Mouse (Mus musculus): Measurements from ENCODE around the gene Commd2. TPM values are rescaled to one million over a fixed set of nuclear protein-coding genes. Genes with fewer than 3 reads are reported as not detected.

Gene Commd2
- polyA plus RNA-seq, 1 experiment from 2014 or later, result 67.2 TPM

- TF ChIP-seq CTCF (IDR thresholded peaks at IDR 0.05), result peak; percentile 91
- DNase-seq (ENCODE audit: low read depth, low spot score) (peak; percentile 43), ATAC-seq (peak; percentile 57)
- in situ Hi-C loops (cut with MboI; ENCODE audit: low pct_unique_long_range_greater_than_20kb), result loop anchor here (5.0 to 25.0 kb wide), 4 partner anchors 163 to 588 kb away; no protein-coding TSS in a partner anchor
- POLR2A ChIA-PET, result interaction anchor here (0.7 to 2.5 kb wide), 3 partner anchors 46 to 156 kb away, joined by 3 to 8 read pairs (median 3); partner anchors contain the start of gene Wwtr1
- no peaks in the 10 kb centered on the region for H3K27me3 ChIP-seq
- CTCF ChIA-PET, result interaction anchor here (0.7 to 4.6 kb wide), 20 partner anchors 11 to 347 kb away, joined by 3 to 45 read pairs (median 4); partner anchors contain the start of genes Commd2 and Wwtr1
These were observed 26.1 kb downstream of the Commd2 start for GRCm38 (mm10) chr3:57625275-57625997.

GRCm38 (mm10) chr3:57619718-57620117 lies 31.8 kb downstream of the Commd2 start:
- DNase-seq (ENCODE audit: low read depth, low spot score) (no peak), ATAC-seq (no peak)
- peak; percentile 77 for TF ChIP-seq CTCF (IDR thresholded peaks at IDR 0.05)
- in situ Hi-C loops (cut with MboI; ENCODE audit: low pct_unique_long_range_greater_than_20kb), result loop anchor here (10.0 kb wide), 1 partner anchor 325 kb away; no protein-coding TSS in a partner anchor
- POLR2A ChIA-PET, result interaction anchor here (1.3 kb wide), 1 partner anchor 149 kb away, joined by 4 read pairs; no protein-coding TSS in a partner anchor
- CTCF ChIA-PET, result interaction anchor here (0.6 to 4.2 kb wide), 5 partner anchors 16 to 150 kb away, joined by 3 to 32 read pairs (median 3); no protein-coding TSS in a partner anchor
- no peaks in the 10 kb centered on the region for H3K27me3 ChIP-seq

GRCm38 (mm10) chr3:57615652-57616051 lies 35.9 kb downstream of the Commd2 start:
- ATAC-seq (no peak), DNase-seq (ENCODE audit: low read depth, low spot score) (no peak)
- in situ Hi-C loops (cut with MboI; ENCODE audit: low pct_unique_long_range_greater_than_20kb), result no loop called here
- CTCF ChIA-PET, result interaction anchor here (0.7 to 3.7 kb wide), 3 partner anchors 52 to 157 kb away, joined by 3 to 17 read pairs (median 4); no protein-coding TSS in a partner anchor
- POLR2A ChIA-PET, result no interaction called here
- H3K27me3 ChIP-seq, result no peaks in the 10 kb centered on the region
- peak; percentile 62 for TF ChIP-seq CTCF (IDR thresholded peaks at IDR 0.05)

GRCm38 (mm10) chr3:57612430-57612997 lies 39.0 kb downstream of the Commd2 start:
- DNase-seq (ENCODE audit: low read depth, low spot score), result no peak
- TF ChIP-seq CTCF (IDR thresholded peaks at IDR 0.05), result no peak
- ChIA-PET CTCF (interaction anchor here (0.9 to 2.2 kb wide), 5 partner anchors 9 to 149 kb away, joined by 3 to 8 read pairs (median 4); no protein-coding TSS in a partner anchor), POLR2A (no interaction called here)
- no peak for ATAC-seq
- in situ Hi-C loops (cut with MboI; ENCODE audit: low pct_unique_long_range_greater_than_20kb), result no loop called here
- no peaks in the 10 kb centered on the region for H3K27me3 ChIP-seq

GRCm38 (mm10) chr3:57611776-57612175 lies 39.7 kb downstream of the Commd2 start:
- TF ChIP-seq CTCF (IDR thresholded peaks at IDR 0.05), result no peak
- in situ Hi-C loops (cut with MboI; ENCODE audit: low pct_unique_long_range_greater_than_20kb), result no loop called here
- POLR2A ChIA-PET, result interaction anchor here (0.5 kb wide), 1 partner anchor 529 kb away, joined by 3 read pairs; no protein-coding TSS in a partner anchor
- DNase-seq (ENCODE audit: low read depth, low spot score) (no peak), ATAC-seq (no peak)
- CTCF ChIA-PET, result interaction anchor here (0.9 to 2.2 kb wide), 4 partner anchors 9 to 148 kb away, joined by 3 to 5 read pairs (median 4); no protein-coding TSS in a partner anchor
- H3K27me3 ChIP-seq, result no peaks in the 10 kb centered on the region

GRCm38 (mm10) chr3:57604618-57605015 lies 46.9 kb downstream of the Commd2 start:
- no peak for DNase-seq (ENCODE audit: low read depth, low spot score)
- CTCF ChIA-PET, result no interaction called here

GRCm38 (mm10) chr3:57603891-57604617 lies 47.5 kb downstream of the Commd2 start:
- CTCF ChIA-PET, result no interaction called here
- ATAC-seq (no peak), DNase-seq (ENCODE audit: low read depth, low spot score) (no peak)
- no peak for TF ChIP-seq CTCF (IDR thresholded peaks at IDR 0.05)
- no peaks in the 10 kb centered on the region for H3K27me3 ChIP-seq
- in situ Hi-C loops (cut with MboI; ENCODE audit: low pct_unique_long_range_greater_than_20kb), result no loop called here
- POLR2A ChIA-PET, result no interaction called here

More at GRCm38 (mm10) chr3:57604618-57605015, 46.9 kb downstream of the Commd2 start:
- in situ Hi-C loops (cut with MboI; ENCODE audit: low pct_unique_long_range_greater_than_20kb), result no loop called here
- TF ChIP-seq CTCF (IDR thresholded peaks at IDR 0.05), result no peak
- no peak for ATAC-seq
- POLR2A ChIA-PET, result no interaction called here
- H3K27me3 ChIP-seq, result no peaks in the 10 kb centered on the region

- ATAC-seq (no peak), DNase-seq (ENCODE audit: low read depth, low spot score) (no peak)
- ChIA-PET CTCF (interaction anchor here (0.9 kb wide), 1 partner anchor 17 kb away, joined by 3 read pairs; no protein-coding TSS in a partner anchor), POLR2A (no interaction called here)
- TF ChIP-seq CTCF (IDR thresholded peaks at IDR 0.05), result no peak
- no peaks in the 10 kb centered on the region for H3K27me3 ChIP-seq
- in situ Hi-C loops (cut with MboI; ENCODE audit: low pct_unique_long_range_greater_than_20kb), result no loop called here
These were observed 48.9 kb downstream of the Commd2 start for GRCm38 (mm10) chr3:57602610-57603009.

GRCm38 (mm10) chr3:57596566-57596965 lies 54.9 kb downstream of the Commd2 start:
- TF ChIP-seq CTCF (IDR thresholded peaks at IDR 0.05), result no peak
- ATAC-seq (no peak), DNase-seq (ENCODE audit: low read depth, low spot score) (no peak)
- H3K27me3 ChIP-seq, result no peaks in the 10 kb centered on the region
- in situ Hi-C loops (cut with MboI; ENCODE audit: low pct_unique_long_range_greater_than_20kb), result no loop called here
- CTCF ChIA-PET, result no interaction called here
- POLR2A ChIA-PET, result interaction anchor here (0.7 kb wide), 1 partner anchor 20 kb away, joined by 5 read pairs; no protein-coding TSS in a partner anchor

- ATAC-seq, result no peak
These were observed 56.0 kb downstream of the Commd2 start for GRCm38 (mm10) chr3:57595506-57595905.

More at GRCm38 (mm10) chr3:57595506-57595905, 56.0 kb downstream of the Commd2 start:
- DNase-seq (ENCODE audit: low read depth, low spot score), result no peak
- TF ChIP-seq CTCF (IDR thresholded peaks at IDR 0.05), result no peak
- ChIA-PET POLR2A (no interaction called here), CTCF (interaction anchor here (1.4 to 2.0 kb wide), 2 partner anchors 12 to 126 kb away, joined by 5 read pairs; no protein-coding TSS in a partner anchor)
- in situ Hi-C loops (cut with MboI; ENCODE audit: low pct_unique_long_range_greater_than_20kb), result no loop called here
- no peaks in the 10 kb centered on the region for H3K27me3 ChIP-seq

Other genes with a start within 250 kb of the Commd2 start
- gene Tm4sf4, start 226.4 kb downstream of the Commd2 start, polyA plus RNA-seq (2021), result 0.06 TPM
- gene Wwtr1, start 75.8 kb downstream of the Commd2 start, polyA plus RNA-seq (2021), result 159 TPM
- gene Ankub1, start 41.1 kb upstream of the Commd2 start, polyA plus RNA-seq (2021), result not detected
- gene Rnf13, start 84.3 kb upstream of the Commd2 start, polyA plus RNA-seq (2021), result 134 TPM
- 226 TPM for gene Pfn2, start 196.4 kb upstream of the Commd2 start, polyA plus RNA-seq (2021)

Data from Patski (cell line).